Mouse (Mus musculus): ENCODE data around the gene Mfap3. TPM values are rescaled to one million over a fixed set of nuclear protein-coding genes. Genes with fewer than 3 reads are reported as not detected.
"Not testable (repeated sequence)": the region's sequence is repeated elsewhere in the genome, so short reads cannot be mapped to it uniquely, and the experiment has no call there.

Mfap3 gene
- polyA plus RNA-seq, 1 experiment from 2014 or later: 40.0 TPM

DNA sequence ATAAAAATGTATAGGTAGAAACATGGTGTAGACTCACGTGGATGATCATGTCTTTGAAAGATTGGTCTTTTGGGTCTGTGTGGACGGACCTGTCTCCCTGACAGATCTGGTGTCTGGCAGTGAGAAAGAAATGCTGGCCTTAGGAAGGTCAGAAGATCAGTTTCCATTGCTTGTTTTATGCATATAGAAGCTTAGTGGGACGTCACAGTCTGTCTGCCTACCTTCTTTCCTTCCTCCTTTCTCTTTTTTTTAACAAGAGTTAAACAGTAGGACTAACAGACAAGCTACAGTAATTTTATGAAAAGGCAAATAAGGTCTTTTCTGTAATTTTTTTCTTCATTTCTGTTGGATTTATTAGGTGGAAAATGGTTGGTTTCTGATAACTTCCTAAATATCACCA lies 10.6 kb downstream of the Mfap3 start:
- Histone ChIP-seq H3K36me3 (peaks cover 47% of the 10 kb centered on the region), H3K27me3 (no peaks in the 10 kb centered on the region), H3K4me1 (no peaks in the 10 kb centered on the region), H3K4me2 (replicated peaks) (no peak overlapping the region), H3K27ac (replicated peaks) (no peak overlapping the region), H3K9me3 (replicated peaks) (no peaks in the 10 kb centered on the region), H3K4me3 (replicated peaks) (no peak overlapping the region), H3K9ac (no peak overlapping the region)
- ATAC-seq (ENCODE audit: insufficient number of reproducible peaks, low FRiP score, low TSS enrichment, low read depth): no peak
- 92% methylated on average over 3 of the region's 3 CpGs for WGBS

DNA sequence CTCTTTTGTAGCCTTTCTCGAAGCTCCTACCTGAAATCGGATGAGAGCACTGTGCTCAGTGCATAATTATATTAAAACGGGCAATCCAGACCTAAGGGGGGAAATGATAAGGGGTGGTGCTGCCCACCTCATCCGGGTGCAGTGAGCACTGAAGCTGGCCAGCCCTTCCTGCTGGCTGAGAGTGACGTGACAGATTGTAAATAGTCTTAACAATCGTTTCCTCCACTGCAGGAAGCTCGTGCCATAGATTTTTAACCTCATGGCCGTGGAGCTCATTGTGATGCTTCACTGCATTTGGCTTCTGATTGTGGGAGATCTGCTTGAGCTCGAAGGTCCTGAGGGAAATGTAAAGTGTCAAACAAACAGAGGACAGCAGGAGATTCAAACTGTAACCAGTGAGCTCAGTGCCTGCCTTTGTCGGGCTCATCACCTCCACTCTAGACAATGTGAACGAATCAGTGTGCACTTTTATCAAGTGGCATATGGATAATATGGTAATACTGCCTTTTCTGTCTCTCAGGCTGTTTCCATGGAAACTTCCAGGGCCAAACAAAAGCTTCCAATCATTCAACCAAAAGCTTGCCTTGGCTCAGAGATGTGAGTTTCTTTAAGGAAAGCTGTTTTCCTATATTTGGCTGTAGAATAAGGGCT lies 13.0 kb downstream of the Mfap3 start:
- Histone ChIP-seq H3K36me3 (peaks cover 47% of the 10 kb centered on the region), H3K4me3 (replicated peaks) (no peak overlapping the region), H3K4me2 (replicated peaks) (no peak overlapping the region), H3K27me3 (no peaks in the 10 kb centered on the region), H3K9ac (no peak overlapping the region), H3K27ac (replicated peaks) (no peak overlapping the region), H3K4me1 (no peaks in the 10 kb centered on the region), H3K9me3 (replicated peaks) (no peaks in the 10 kb centered on the region)
- ATAC-seq (ENCODE audit: insufficient number of reproducible peaks, low FRiP score, low TSS enrichment, low read depth): no peak
- 77% methylated on average over 11 of the region's 11 CpGs for WGBS

DNA sequence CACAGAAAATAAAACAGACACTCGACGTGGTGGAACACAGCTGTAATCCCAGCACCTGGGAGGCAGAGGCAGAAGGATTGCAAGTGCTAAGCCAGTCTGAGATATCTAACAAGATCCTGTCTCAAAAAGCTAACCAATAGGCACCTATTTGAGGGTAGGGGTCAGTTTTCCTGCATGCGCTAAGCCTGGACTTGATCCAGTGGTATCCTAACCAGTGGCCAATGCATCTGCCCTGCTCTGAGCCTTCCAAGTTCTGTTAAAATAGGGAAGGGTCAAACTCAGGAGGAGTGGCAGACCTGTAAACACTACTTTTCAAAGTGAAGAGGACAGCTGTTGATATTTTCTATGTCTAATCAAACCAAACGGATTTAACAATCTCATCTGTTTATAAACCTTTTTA lies 13.8 kb downstream of the Mfap3 start:
- H3K4me2 ChIP-seq (replicated peaks): no peak overlapping the region
- 84% methylated on average over 4 of the region's 4 CpGs for WGBS
- H3K9ac ChIP-seq: no peak overlapping the region
- H3K4me3 ChIP-seq (replicated peaks): no peak overlapping the region
- no peaks in the 10 kb centered on the region for H3K27me3 ChIP-seq
- H3K4me1 ChIP-seq: no peaks in the 10 kb centered on the region
- no peaks in the 10 kb centered on the region for H3K9me3 ChIP-seq (replicated peaks)
- no peak for ATAC-seq (ENCODE audit: insufficient number of reproducible peaks, low FRiP score, low TSS enrichment, low read depth)
- H3K27ac ChIP-seq (replicated peaks): no peak overlapping the region
- H3K36me3 ChIP-seq: peaks cover 47% of the 10 kb centered on the region

DNA sequence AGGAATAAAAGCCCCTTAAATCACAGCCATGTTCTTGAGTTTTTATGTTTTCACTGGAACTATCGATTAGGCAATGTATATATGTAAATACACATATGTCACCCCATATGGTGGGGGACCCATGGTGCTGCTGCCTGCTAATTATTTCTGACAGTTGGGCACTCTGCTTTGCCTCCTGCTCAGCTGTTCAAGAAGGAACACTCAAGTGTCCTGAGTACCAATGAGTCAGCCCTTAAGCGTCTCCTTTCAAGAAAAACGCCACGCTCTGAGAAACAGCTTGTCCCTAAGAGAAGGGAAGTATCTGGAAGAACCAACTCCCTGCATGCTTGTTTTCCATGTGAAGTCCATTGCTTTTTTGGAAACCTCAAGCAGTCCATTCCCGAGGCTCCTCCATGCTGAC lies 17.4 kb downstream of the Mfap3 start:
- WGBS: 92% methylated on average over 5 of the region's 5 CpGs
- no peak overlapping the region for H3K27ac ChIP-seq (replicated peaks)
- no peaks in the 10 kb centered on the region for H3K4me1 ChIP-seq
- H3K4me3 ChIP-seq (replicated peaks): no peak overlapping the region
- H3K9ac ChIP-seq: no peak overlapping the region
- no peaks in the 10 kb centered on the region for H3K9me3 ChIP-seq (replicated peaks)
- peaks cover 18% of the 10 kb centered on the region for H3K36me3 ChIP-seq
- H3K27me3 ChIP-seq: no peaks in the 10 kb centered on the region
- ATAC-seq (ENCODE audit: insufficient number of reproducible peaks, low FRiP score, low TSS enrichment, low read depth): no peak
- H3K4me2 ChIP-seq (replicated peaks): no peak overlapping the region

DNA sequence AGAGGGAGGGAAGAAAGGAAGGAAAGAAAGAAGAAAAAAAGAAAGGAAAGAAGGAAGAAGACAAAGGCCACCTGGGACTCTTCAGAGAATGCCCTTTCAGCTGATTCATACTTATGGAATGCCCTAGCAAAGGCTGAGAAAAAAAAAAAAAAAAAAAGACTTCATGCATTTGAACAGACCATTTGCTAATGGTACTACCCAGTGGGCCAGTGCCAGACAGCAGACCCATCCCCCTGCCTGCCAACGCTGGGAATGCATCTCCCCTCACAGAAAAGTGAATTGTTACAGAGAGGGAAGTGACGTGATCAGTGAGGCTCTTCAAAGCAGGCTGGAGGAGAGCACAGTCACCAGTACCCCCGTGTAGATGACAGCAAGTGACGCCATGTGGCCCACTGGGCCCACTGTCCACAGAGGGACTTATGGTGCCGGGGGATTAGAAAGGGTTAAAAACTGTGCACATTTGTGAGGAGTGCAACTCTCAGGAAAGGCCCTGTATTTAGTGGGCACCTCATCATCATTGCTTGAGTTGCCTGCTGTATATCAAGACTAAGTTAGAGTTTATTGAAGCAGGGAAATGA lies 21.5 kb downstream of the Mfap3 start:
- H3K9me3 ChIP-seq (replicated peaks): no peaks in the 10 kb centered on the region
- H3K4me3 ChIP-seq (replicated peaks): no peak overlapping the region
- no peaks in the 10 kb centered on the region for H3K27me3 ChIP-seq
- H3K36me3 ChIP-seq: no peaks in the 10 kb centered on the region
- 70% methylated on average over 5 of the region's 5 CpGs for WGBS
- no peak overlapping the region for H3K9ac ChIP-seq
- ATAC-seq (ENCODE audit: insufficient number of reproducible peaks, low FRiP score, low TSS enrichment, low read depth): 0 out of 2 replicates have a peak, but pooled peaks have one; percentile 34
- no peak overlapping the region for H3K4me2 ChIP-seq (replicated peaks)
- no peak overlapping the region for H3K27ac ChIP-seq (replicated peaks)
- H3K4me1 ChIP-seq: no peaks in the 10 kb centered on the region

DNA sequence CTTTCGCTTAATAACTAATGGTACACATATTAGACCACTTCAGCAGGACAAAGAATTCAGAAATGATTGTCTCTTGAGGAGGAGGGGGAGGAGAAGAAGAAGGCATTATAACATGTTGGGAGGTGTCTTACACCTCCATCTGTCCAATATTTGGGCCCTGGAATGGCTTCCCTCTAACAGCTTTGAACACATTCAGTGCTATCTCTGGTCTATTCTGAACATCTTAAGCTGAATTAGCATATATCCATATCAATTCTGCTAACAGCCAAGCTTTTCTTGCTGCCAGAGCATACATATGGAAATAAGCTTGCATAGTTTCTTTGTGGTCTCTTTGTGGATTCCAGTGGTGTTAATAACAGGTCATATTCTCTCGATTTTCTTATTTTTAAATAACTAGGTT lies 22.2 kb downstream of the Mfap3 start:
- no peak overlapping the region for H3K4me2 ChIP-seq (replicated peaks)
- ATAC-seq (ENCODE audit: insufficient number of reproducible peaks, low FRiP score, low TSS enrichment, low read depth): no peak
- WGBS: 78% methylated on average over 2 of the region's 2 CpGs

DNA sequence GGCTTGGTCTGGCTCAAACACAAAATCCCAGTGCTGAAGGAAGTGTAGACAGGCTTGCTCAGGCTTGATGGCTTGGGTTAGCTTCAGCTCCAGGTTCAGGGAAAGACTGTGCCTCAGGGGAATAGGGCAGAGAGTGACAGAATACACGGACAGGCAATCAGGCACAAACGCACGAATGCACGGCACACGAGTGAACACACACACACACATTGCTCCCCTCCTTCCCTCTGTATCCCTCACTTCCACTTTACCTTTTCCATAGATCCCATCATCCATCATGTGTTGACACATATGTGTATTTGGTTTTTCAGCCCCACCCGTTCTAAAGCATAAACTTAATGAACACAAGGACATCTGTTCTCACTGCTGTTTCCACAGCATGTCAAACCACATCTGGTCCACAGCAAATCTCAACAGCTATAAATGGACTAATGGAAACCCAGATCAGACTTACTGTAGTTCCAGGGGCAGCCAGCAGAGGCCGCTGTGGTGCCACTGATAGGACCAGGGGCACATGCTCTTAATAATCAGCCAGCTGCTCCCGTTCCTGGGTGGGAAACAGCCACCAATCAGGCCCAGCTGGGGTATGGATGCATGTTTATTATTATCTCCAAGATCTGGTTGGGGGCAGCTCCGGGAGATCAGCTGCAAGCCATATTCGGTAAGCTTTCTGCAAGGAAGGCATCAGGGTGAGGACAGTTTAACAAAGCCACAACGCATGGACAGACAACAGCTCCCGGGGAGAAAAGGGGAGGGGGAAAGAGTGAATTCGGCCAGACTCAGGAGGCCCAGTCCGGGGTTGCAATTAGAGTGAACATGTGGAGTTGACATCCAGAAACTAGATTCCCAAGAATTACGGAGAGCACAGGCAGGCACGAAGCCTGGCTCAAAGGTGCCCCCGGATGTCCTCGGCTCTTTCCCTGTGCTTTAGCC lies 30.4 kb downstream of the Mfap3 start:
- H3K27me3 ChIP-seq: peaks cover 9% of the 10 kb centered on the region
- WGBS: 15% methylated on average over 18 of the region's 18 CpGs
- H3K36me3 ChIP-seq: no peaks in the 10 kb centered on the region
- no peak overlapping the region for H3K9ac ChIP-seq
- H3K9me3 ChIP-seq (replicated peaks): no peaks in the 10 kb centered on the region
- no peak overlapping the region for H3K27ac ChIP-seq (replicated peaks)
- H3K4me1 ChIP-seq: peaks cover 24% of the 10 kb centered on the region
- peak; percentile 84 for ATAC-seq (ENCODE audit: insufficient number of reproducible peaks, low FRiP score, low TSS enrichment, low read depth)
- H3K4me3 ChIP-seq (replicated peaks): no peak overlapping the region; the same call in 1 of the 2 replicates
- peak overlapping the region; percentile 45 for H3K4me2 ChIP-seq (replicated peaks)

More for the DNA sequence above, 22.2 kb downstream of the Mfap3 start:
- no peak overlapping the region for H3K4me3 ChIP-seq (replicated peaks)
- H3K36me3 ChIP-seq: no peaks in the 10 kb centered on the region
- H3K27me3 ChIP-seq: no peaks in the 10 kb centered on the region
- no peak overlapping the region for H3K27ac ChIP-seq (replicated peaks)
- H3K9ac ChIP-seq: no peak overlapping the region
- H3K4me1 ChIP-seq: no peaks in the 10 kb centered on the region
- H3K9me3 ChIP-seq (replicated peaks): no peaks in the 10 kb centered on the region

DNA sequence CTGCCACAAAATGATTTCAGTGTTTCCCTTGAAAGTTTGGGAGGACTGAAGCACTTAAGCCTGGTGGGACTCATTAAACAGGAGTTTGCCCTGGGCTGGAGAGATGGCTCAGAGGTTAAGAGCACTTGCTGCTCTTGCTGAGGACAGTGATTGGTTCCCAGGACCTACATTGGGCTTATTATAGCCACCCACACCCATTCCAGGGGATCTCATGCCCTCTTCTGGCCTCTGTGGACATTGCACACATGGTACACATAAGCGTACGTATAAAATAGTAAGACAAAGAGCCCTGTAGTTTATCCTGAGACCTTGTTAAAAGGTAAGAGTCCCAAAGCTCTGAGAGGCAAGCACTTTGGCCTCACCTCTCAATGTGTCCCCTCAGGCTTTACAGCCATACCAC lies 31.8 kb downstream of the Mfap3 start:
- H3K4me1 ChIP-seq: peaks cover 24% of the 10 kb centered on the region
- 97% methylated on average over 2 of the region's 2 CpGs for WGBS
- no peak for ATAC-seq (ENCODE audit: insufficient number of reproducible peaks, low FRiP score, low TSS enrichment, low read depth)
- no peaks in the 10 kb centered on the region for H3K9me3 ChIP-seq (replicated peaks)
- no peak overlapping the region for H3K4me3 ChIP-seq (replicated peaks)
- H3K27me3 ChIP-seq: peaks cover 9% of the 10 kb centered on the region
- H3K4me2 ChIP-seq (replicated peaks): no peak overlapping the region
- no peak overlapping the region for H3K9ac ChIP-seq
- H3K36me3 ChIP-seq: no peaks in the 10 kb centered on the region
- no peak overlapping the region for H3K27ac ChIP-seq (replicated peaks)

DNA sequence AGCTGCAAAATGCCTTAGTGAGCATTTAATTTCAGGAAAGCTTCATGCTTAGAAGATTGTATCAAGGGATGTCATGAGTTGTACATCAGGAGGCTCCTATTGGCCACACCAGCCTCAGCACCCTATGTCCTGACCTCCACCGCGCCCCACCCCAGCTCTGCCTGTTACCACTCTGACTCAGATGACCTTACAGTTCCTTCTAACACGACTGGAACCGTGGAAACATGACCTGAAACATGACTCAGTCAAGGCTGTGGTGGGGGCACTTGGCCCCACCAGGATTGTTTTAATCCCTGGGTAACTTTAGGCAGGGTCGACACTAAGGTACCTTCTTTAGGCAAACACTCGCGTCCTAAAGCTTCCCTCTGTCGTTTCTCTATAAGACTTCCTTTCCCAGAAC lies 32.6 kb downstream of the Mfap3 start:
- Histone ChIP-seq H3K9me3 (replicated peaks) (no peaks in the 10 kb centered on the region), H3K4me2 (replicated peaks) (no peak overlapping the region), H3K9ac (no peak overlapping the region), H3K27me3 (peaks cover 9% of the 10 kb centered on the region), H3K4me1 (peaks cover 24% of the 10 kb centered on the region), H3K27ac (replicated peaks) (no peak overlapping the region), H3K4me3 (replicated peaks) (no peak overlapping the region), H3K36me3 (no peaks in the 10 kb centered on the region)
- no peak for ATAC-seq (ENCODE audit: insufficient number of reproducible peaks, low FRiP score, low TSS enrichment, low read depth)
- 81% methylated on average over 8 of the region's 8 CpGs for WGBS

DNA sequence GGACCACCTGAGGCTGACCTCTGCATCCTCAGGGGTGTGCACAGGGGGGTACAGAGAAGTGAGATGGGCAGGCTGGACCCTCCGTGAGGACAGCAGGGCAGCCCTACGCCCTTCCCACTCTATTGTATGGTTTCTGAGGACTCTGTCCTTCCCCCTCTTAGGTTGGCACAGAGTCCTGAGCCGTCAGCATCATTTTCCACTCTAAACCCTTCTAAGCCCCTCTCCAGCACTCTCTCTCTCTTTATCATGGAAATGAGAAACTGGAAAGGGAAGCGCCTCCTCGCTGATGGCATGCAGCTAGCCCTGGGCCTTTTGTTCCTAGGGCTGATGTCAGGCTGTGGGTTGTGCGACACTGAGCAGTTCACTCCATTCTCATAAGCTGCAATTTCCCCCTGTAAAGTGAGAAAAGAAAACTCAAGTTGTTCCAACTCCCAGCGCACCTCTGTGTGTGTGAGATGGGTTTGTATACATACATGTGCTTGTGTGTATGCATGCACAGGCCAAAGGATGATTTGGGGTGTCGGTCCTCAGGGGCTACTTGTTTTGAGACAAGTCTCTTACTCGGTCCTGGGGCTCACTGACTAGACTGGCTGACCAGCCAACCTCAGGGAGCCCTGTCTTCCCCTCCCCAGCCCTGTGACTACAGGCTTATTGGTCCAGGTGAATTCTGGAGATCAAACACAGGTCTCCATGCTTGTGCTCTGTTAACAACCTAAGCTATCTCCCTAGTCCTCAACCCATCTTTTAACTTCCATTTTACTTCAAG lies 34.7 kb downstream of the Mfap3 start:
- H3K27ac ChIP-seq (replicated peaks): no peak overlapping the region
- peaks cover 12% of the 10 kb centered on the region for H3K4me1 ChIP-seq
- no peak overlapping the region for H3K4me2 ChIP-seq (replicated peaks)
- H3K4me3 ChIP-seq (replicated peaks): no peak overlapping the region
- 45% methylated on average over 9 of the region's 9 CpGs for WGBS
- H3K9me3 ChIP-seq (replicated peaks): no peaks in the 10 kb centered on the region
- ATAC-seq (ENCODE audit: insufficient number of reproducible peaks, low FRiP score, low TSS enrichment, low read depth): no peak
- H3K36me3 ChIP-seq: no peaks in the 10 kb centered on the region
- H3K9ac ChIP-seq: no peak overlapping the region
- H3K27me3 ChIP-seq: peaks cover 9% of the 10 kb centered on the region

DNA sequence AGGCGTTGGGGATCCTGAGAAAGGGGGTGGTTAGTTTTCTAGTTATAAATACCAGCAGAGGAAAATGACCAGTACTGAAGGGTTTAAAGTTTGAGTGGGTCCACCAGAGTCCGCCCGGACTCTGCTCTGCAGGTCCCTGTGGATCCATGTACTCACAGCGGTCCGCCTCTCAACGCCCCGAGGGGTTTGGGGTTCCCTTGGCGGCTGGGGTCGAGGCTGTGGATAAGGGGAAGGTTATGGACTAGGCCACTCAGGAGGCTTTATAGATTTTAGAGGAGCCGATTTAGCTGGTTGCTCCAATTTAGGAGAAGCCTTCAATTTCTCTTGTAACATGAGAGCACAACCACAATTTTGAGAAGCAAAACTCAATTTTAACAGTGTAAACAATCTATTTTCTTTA lies 39.5 kb downstream of the Mfap3 start:
- not testable (repeated sequence) for H3K4me3 ChIP-seq (replicated peaks); H3K36me3 ChIP-seq; H3K4me1 ChIP-seq; H3K27me3 ChIP-seq; H3K9me3 ChIP-seq (replicated peaks); H3K9ac ChIP-seq; H3K4me2 ChIP-seq (replicated peaks); ATAC-seq (ENCODE audit: insufficient number of reproducible peaks, low FRiP score, low TSS enrichment, low read depth); H3K27ac ChIP-seq (replicated peaks)
- 83% methylated on average over 9 of the region's 10 CpGs for WGBS

Data from embryonic facial prominence, embryonic 15.5 days (tissue).